Comparison of ENCODE assay signal across 10 mouse cellular contexts in the genomic region with DNA sequence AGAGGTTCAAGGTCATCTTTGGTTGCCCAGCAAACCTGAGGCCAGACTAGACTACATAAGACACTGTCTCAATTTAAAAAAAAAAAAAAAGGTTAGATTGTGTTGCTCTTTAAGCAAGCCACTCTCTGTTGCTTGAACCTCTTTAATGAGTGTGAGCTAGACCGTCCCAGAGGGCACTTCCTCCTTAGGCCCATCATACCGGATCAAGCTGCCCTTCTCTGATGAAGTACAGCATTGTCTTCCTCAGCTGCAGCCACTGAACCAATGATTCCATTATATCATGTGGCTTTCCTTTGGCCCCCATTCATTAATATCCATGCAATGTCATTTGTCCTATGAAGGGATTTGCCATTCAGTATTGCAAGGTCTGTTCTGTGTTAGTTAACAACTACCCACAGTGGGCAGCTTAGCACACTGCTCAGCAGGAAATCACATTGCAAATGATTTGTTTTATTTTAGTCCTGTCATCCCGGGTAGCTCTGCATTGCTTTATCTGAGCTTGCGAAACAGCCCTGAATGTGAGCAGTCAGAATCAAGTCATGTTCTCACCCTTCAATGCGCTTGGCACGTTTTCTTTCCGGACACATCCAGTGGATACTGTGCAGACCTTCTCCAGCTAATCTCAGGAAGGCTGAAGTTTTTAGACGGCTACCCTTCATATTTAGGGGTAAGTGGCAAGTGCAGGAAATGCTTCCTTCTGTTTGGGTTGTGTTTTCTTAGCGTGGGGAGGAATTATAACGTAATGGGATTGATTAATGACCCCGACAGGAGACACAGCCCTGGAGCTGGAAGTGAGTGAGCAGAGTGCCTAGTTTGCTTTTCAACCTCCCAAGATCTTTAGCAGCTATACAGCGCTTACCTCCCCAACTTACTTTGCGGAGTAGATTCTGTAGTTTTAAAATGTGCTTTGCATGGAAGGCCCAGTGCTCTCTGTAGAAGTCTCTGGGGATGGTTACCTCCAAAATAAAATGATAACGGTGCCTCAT.
DNase-seq lines count a peak whose midpoint lies in the region; ATAC-seq lines count a peak whose summit lies in the region.
"Had no signal": no experiment of that assay in that cellular context is flagged by ENCODE, and none has a peak within 500 bp of the region (broad histone marks: within the 10 kb centered on the region; RNA-seq: fewer than 3 reads in every experiment).

No protein-coding gene starts in this region.

- H3K4me2 ChIP-seq in hindbrain, embryonic 16.5 days (ENCODE audit: low read length), result no peak overlapping the region
- no peak overlapping the region for H3K4me2 ChIP-seq in hindbrain, embryonic 14.5 days (replicated peaks)
- H3K4me2 ChIP-seq in heart, embryonic 14.5 days (ENCODE audit: low read length), result peak overlapping the region; percentile 51
- H3K4me2 ChIP-seq: liver, embryonic 13.5 days had no signal

- no peaks in the 10 kb centered on the region for H3K36me3 ChIP-seq in hindbrain, embryonic 16.5 days (ENCODE audit: control insufficient read depth, insufficient read depth, low read length)
- H3K36me3 ChIP-seq in hindbrain, embryonic 14.5 days (replicated peaks; ENCODE audit: control insufficient read depth, insufficient read depth), result no peaks in the 10 kb centered on the region
- H3K36me3 ChIP-seq in heart, embryonic 14.5 days (ENCODE audit: control insufficient read depth, insufficient read depth, low read length), result no peaks in the 10 kb centered on the region
- H3K36me3 ChIP-seq: liver, embryonic 13.5 days had no signal

- ATAC-seq in hindbrain, embryonic 16.5 days, result 0 out of 2 replicates have a peak, but pooled peaks have one; percentile 58
- no peak; the same call in 1 of the 2 replicates for ATAC-seq in hindbrain, embryonic 14.5 days (ENCODE audit: low FRiP score)
- 0 out of 2 replicates have a peak, but pooled peaks have one; percentile 36 for ATAC-seq in common myeloid progenitor, adult 5-6 weeks (replicated peaks; ENCODE audit: low read depth, poor library complexity, severe bottlenecking)
- peak; percentile 91 for ATAC-seq in heart, embryonic 14.5 days (ENCODE audit: insufficient number of reproducible peaks, insufficient read depth, low FRiP score, low read depth)

- H3K27ac ChIP-seq in hindbrain, embryonic 16.5 days (ENCODE audit: low read depth, low read length), result no peak overlapping the region
- H3K27ac ChIP-seq in hindbrain, embryonic 14.5 days, result no peak overlapping the region
- peak overlapping the region; percentile 75 to 89 for H3K27ac ChIP-seq in heart, embryonic 14.5 days (replicated peaks in 1 of 2; ENCODE audit: control insufficient read depth in 1 of 2, insufficient read depth in 1 of 2, low read depth in 2 of 2, low read length in 2 of 2)
- H3K27ac ChIP-seq: liver, embryonic 13.5 days had no signal

- no peaks in the 10 kb centered on the region for H3K4me1 ChIP-seq in hindbrain, embryonic 16.5 days (ENCODE audit: control insufficient read depth, insufficient read depth, low read depth, low read length)
- H3K4me1 ChIP-seq in hindbrain, embryonic 14.5 days (replicated peaks; ENCODE audit: control insufficient read depth, insufficient read depth, low read length), result no peaks in the 10 kb centered on the region
- peaks cover 11 to 25% of the 10 kb centered on the region in 2 experiments for H3K4me1 ChIP-seq in heart, embryonic 14.5 days (ENCODE audit: control insufficient read depth in 2 of 2, insufficient read depth in 2 of 2, low read length in 2 of 2)
- H3K4me1 ChIP-seq: liver, embryonic 13.5 days had no signal

- H3K9me3 ChIP-seq in hindbrain, embryonic 16.5 days (ENCODE audit: control insufficient read depth, low read length), result no peaks in the 10 kb centered on the region
- H3K9me3 ChIP-seq in hindbrain, embryonic 14.5 days (ENCODE audit: control insufficient read depth, low read length), result no peaks in the 10 kb centered on the region
- no peaks in the 10 kb centered on the region for H3K9me3 ChIP-seq in heart, embryonic 14.5 days (ENCODE audit: control insufficient read depth, low read length)
- H3K9me3 ChIP-seq: liver, embryonic 13.5 days had no signal

- H3K27me3 ChIP-seq in hindbrain, embryonic 16.5 days (replicated peaks; ENCODE audit: control insufficient read depth, insufficient read depth, low read length), result no peaks in the 10 kb centered on the region
- H3K27me3 ChIP-seq in hindbrain, embryonic 14.5 days (ENCODE audit: control insufficient read depth, insufficient read depth, low read length), result no peaks in the 10 kb centered on the region
- H3K27me3 ChIP-seq in heart, embryonic 14.5 days (ENCODE audit: control insufficient read depth, insufficient read depth, low read length), result no peaks in the 10 kb centered on the region
- H3K27me3 ChIP-seq: liver, embryonic 13.5 days had no signal

- DNase-seq in hindbrain, embryonic 14.5 days (ENCODE audit: low spot score), result no peak
- DNase-seq in lung, postnatal 36 days, result peak; percentile 34
- DNase-seq in neural tube, embryonic 10.5 days (ENCODE audit: extremely low spot score, low spot score), result no peak
- no peak for DNase-seq in urinary bladder, adult 18-20 months (ENCODE audit: low spot score in 2 of 2)
- no peak for DNase-seq in right cerebral cortex, postnatal 4 days
- DNase-seq: kidney, adult 18-20 months; liver, embryonic 13.5 days had no signal

- H3K4me3 ChIP-seq in hindbrain, embryonic 16.5 days (ENCODE audit: low read length), result no peak overlapping the region
- H3K4me3 ChIP-seq in hindbrain, embryonic 14.5 days (replicated peaks; ENCODE audit: low read length), result no peak overlapping the region
- H3K4me3 ChIP-seq in heart, embryonic 14.5 days (ENCODE audit: control insufficient read depth in 1 of 2, insufficient read depth in 1 of 2, low read depth in 1 of 2, low read length in 2 of 2), result no peak overlapping the region
- H3K4me3 ChIP-seq: liver, embryonic 13.5 days had no signal

- 55% methylated on average over 14 of the region's 14 CpGs for WGBS in hindbrain, embryonic 16.5 days
- WGBS in hindbrain, embryonic 14.5 days, result 64% methylated on average over 14 of the region's 14 CpGs
- 20% methylated on average over 14 of the region's 14 CpGs for WGBS in heart, embryonic 14.5 days

- H3K9ac ChIP-seq in hindbrain, embryonic 16.5 days (ENCODE audit: low read depth, low read length), result no peak overlapping the region
- H3K9ac ChIP-seq in hindbrain, embryonic 14.5 days, result no peak overlapping the region
- peak overlapping the region; percentile 18; the same call in 1 of the 2 replicates for H3K9ac ChIP-seq in heart, embryonic 14.5 days (ENCODE audit: low read length)
- H3K9ac ChIP-seq: liver, embryonic 13.5 days had no signal

Comparison
In these comparisons a context has a peak if more than half of its experiments do, and no peak if none do; other contexts are left out.
1. H3K27ac ChIP-seq: peak in heart, embryonic 14.5 days (2 of 2); none in hindbrain, embryonic 16.5 days (single experiment) and hindbrain, embryonic 14.5 days (single experiment).